Mouse (Mus musculus): ENCODE data around the gene Dagla. TPM values are rescaled to one million over a fixed set of nuclear protein-coding genes. Genes with fewer than 3 reads are reported as not detected.

Gene Dagla
- total and polyA plus RNA-seq, 2 experiments: 0.18 to 0.93 TPM

- Histone ChIP-seq H3K27me3 (ENCODE audit: control insufficient read depth, insufficient read depth, low read length) (no peaks in the 10 kb centered on the region), H3K4me1 (ENCODE audit: control insufficient read depth, insufficient read depth, low read length) (no peaks in the 10 kb centered on the region), H3K27ac (replicated peaks; ENCODE audit: insufficient read depth, low read depth, low read length) (0 out of 2 replicates have a peak overlapping the region, but pooled peaks have one; percentile 4), H3K36me3 (ENCODE audit: control insufficient read depth, insufficient read depth, low read length) (no peaks in the 10 kb centered on the region), H3K4me3 (ENCODE audit: insufficient read depth, low read depth, low read length) (no peak overlapping the region), H3K79me2 (ENCODE audit: control insufficient read depth, insufficient read depth, low read length) (no peaks in the 10 kb centered on the region), H3K9ac (ENCODE audit: low read depth, low read length) (no peak overlapping the region)
- TF ChIP-seq CTCF (IDR thresholded peaks at IDR 0.05; ENCODE audit: low read depth, low read length) (no peak), POLR2A (IDR thresholded peaks at IDR 0.05; ENCODE audit: extremely low read depth, insufficient read depth, low read length) (no peak)
- DNase-seq (ENCODE audit: extremely low read depth, low read depth, low spot score): no peak
- WGBS: 32% methylated on average over 17 of the region's 17 CpGs
Measured at GRCm38 (mm10) chr19:10277331-10277730, 27.3 kb downstream of the Dagla start.

- Histone ChIP-seq H3K36me3 (ENCODE audit: control insufficient read depth, insufficient read depth, low read length) (no peaks in the 10 kb centered on the region), H3K9ac (ENCODE audit: low read depth, low read length) (no peak overlapping the region), H3K4me3 (ENCODE audit: insufficient read depth, low read depth, low read length) (no peak overlapping the region), H3K27ac (replicated peaks; ENCODE audit: insufficient read depth, low read depth, low read length) (0 out of 2 replicates have a peak overlapping the region, but pooled peaks have one; percentile 7), H3K27me3 (ENCODE audit: control insufficient read depth, insufficient read depth, low read length) (no peaks in the 10 kb centered on the region), H3K79me2 (ENCODE audit: control insufficient read depth, insufficient read depth, low read length) (no peaks in the 10 kb centered on the region), H3K4me1 (ENCODE audit: control insufficient read depth, insufficient read depth, low read length) (no peaks in the 10 kb centered on the region)
- WGBS: 87% methylated on average over 12 of the region's 12 CpGs
- TF ChIP-seq CTCF (IDR thresholded peaks at IDR 0.05; ENCODE audit: low read depth, low read length): no peak
- TF ChIP-seq POLR2A (IDR thresholded peaks at IDR 0.05; ENCODE audit: extremely low read depth, insufficient read depth, low read length): no peak
- no peak for DNase-seq (ENCODE audit: extremely low read depth, low read depth, low spot score)
Measured at GRCm38 (mm10) chr19:10276483-10277144, 28.1 kb downstream of the Dagla start.

GRCm38 (mm10) chr19:10274056-10274455 is 30.6 kb downstream of the Dagla start:
- Histone ChIP-seq H3K27me3 (ENCODE audit: control insufficient read depth, insufficient read depth, low read length) (no peaks in the 10 kb centered on the region), H3K36me3 (ENCODE audit: control insufficient read depth, insufficient read depth, low read length) (no peaks in the 10 kb centered on the region), H3K27ac (replicated peaks; ENCODE audit: insufficient read depth, low read depth, low read length) (no peak overlapping the region), H3K4me1 (ENCODE audit: control insufficient read depth, insufficient read depth, low read length) (no peaks in the 10 kb centered on the region), H3K9ac (ENCODE audit: low read depth, low read length) (no peak overlapping the region), H3K4me3 (ENCODE audit: insufficient read depth, low read depth, low read length) (no peak overlapping the region), H3K79me2 (ENCODE audit: control insufficient read depth, insufficient read depth, low read length) (no peaks in the 10 kb centered on the region)
- TF ChIP-seq CTCF (IDR thresholded peaks at IDR 0.05; ENCODE audit: low read depth, low read length) (no peak), POLR2A (IDR thresholded peaks at IDR 0.05; ENCODE audit: extremely low read depth, insufficient read depth, low read length) (no peak)
- no peak for DNase-seq (ENCODE audit: extremely low read depth, low read depth, low spot score)
- WGBS: 77% methylated on average over 5 of the region's 5 CpGs

- WGBS: 71% methylated on average over 11 of the region's 11 CpGs
- TF ChIP-seq POLR2A (IDR thresholded peaks at IDR 0.05; ENCODE audit: extremely low read depth, insufficient read depth, low read length): no peak
- no peak for TF ChIP-seq CTCF (IDR thresholded peaks at IDR 0.05; ENCODE audit: low read depth, low read length)
- Histone ChIP-seq H3K4me3 (ENCODE audit: insufficient read depth, low read depth, low read length) (no peak overlapping the region), H3K79me2 (ENCODE audit: control insufficient read depth, insufficient read depth, low read length) (no peaks in the 10 kb centered on the region), H3K27me3 (ENCODE audit: control insufficient read depth, insufficient read depth, low read length) (no peaks in the 10 kb centered on the region), H3K9ac (ENCODE audit: low read depth, low read length) (no peak overlapping the region), H3K36me3 (ENCODE audit: control insufficient read depth, insufficient read depth, low read length) (no peaks in the 10 kb centered on the region), H3K27ac (replicated peaks; ENCODE audit: insufficient read depth, low read depth, low read length) (no peak overlapping the region), H3K4me1 (ENCODE audit: control insufficient read depth, insufficient read depth, low read length) (no peaks in the 10 kb centered on the region)
- no peak for DNase-seq (ENCODE audit: extremely low read depth, low read depth, low spot score)
Measured at GRCm38 (mm10) chr19:10272746-10273145, 31.9 kb downstream of the Dagla start.

GRCm38 (mm10) chr19:10271592-10271991 is 33.1 kb downstream of the Dagla start:
- no peaks in the 10 kb centered on the region for H3K79me2 ChIP-seq (ENCODE audit: control insufficient read depth, insufficient read depth, low read length)
- no peaks in the 10 kb centered on the region for H3K36me3 ChIP-seq (ENCODE audit: control insufficient read depth, insufficient read depth, low read length)
- H3K4me1 ChIP-seq (ENCODE audit: control insufficient read depth, insufficient read depth, low read length): no peaks in the 10 kb centered on the region
- no peak overlapping the region for H3K4me3 ChIP-seq (ENCODE audit: insufficient read depth, low read depth, low read length)
- H3K27ac ChIP-seq (replicated peaks; ENCODE audit: insufficient read depth, low read depth, low read length): no peak overlapping the region
- 92% methylated on average over 7 of the region's 7 CpGs for WGBS
- H3K9ac ChIP-seq (ENCODE audit: low read depth, low read length): no peak overlapping the region
- no peaks in the 10 kb centered on the region for H3K27me3 ChIP-seq (ENCODE audit: control insufficient read depth, insufficient read depth, low read length)
- TF ChIP-seq CTCF (IDR thresholded peaks at IDR 0.05; ENCODE audit: low read depth, low read length) (no peak), POLR2A (IDR thresholded peaks at IDR 0.05; ENCODE audit: extremely low read depth, insufficient read depth, low read length) (no peak)
- no peak for DNase-seq (ENCODE audit: extremely low read depth, low read depth, low spot score)

- no peaks in the 10 kb centered on the region for H3K36me3 ChIP-seq (ENCODE audit: control insufficient read depth, insufficient read depth, low read length)
- H3K4me3 ChIP-seq (ENCODE audit: insufficient read depth, low read depth, low read length): no peak overlapping the region
- TF ChIP-seq CTCF (IDR thresholded peaks at IDR 0.05; ENCODE audit: low read depth, low read length) (no peak), POLR2A (IDR thresholded peaks at IDR 0.05; ENCODE audit: extremely low read depth, insufficient read depth, low read length) (no peak)
- H3K27me3 ChIP-seq (ENCODE audit: control insufficient read depth, insufficient read depth, low read length): no peaks in the 10 kb centered on the region
- no peak for DNase-seq (ENCODE audit: extremely low read depth, low read depth, low spot score)
- no peak overlapping the region for H3K9ac ChIP-seq (ENCODE audit: low read depth, low read length)
- H3K27ac ChIP-seq (replicated peaks; ENCODE audit: insufficient read depth, low read depth, low read length): no peak overlapping the region
- 83% methylated on average over 5 of the region's 5 CpGs for whole genome bisulfite sequencing
- H3K79me2 ChIP-seq (ENCODE audit: control insufficient read depth, insufficient read depth, low read length): no peaks in the 10 kb centered on the region
- H3K4me1 ChIP-seq (ENCODE audit: control insufficient read depth, insufficient read depth, low read length): no peaks in the 10 kb centered on the region
Measured at GRCm38 (mm10) chr19:10270356-10270755, 34.3 kb downstream of the Dagla start.

Measured in liver, adult 2 months (tissue).